Mouse (Mus musculus) kidney, adult 2 months (tissue): ENCODE results near the gene Kras.

Source experiments
- CTCF ChIP-seq: fragments of 200-500 bp; conservative IDR thresholded peaks from 2 replicates; pipeline ENCODE4 v1.5.1; 2011; ENCODE audit warnings: low read depth, mild to moderate bottlenecking, control low read depth, low read length, moderate library complexity, mixed read lengths; ENCODE audit not compliant: insufficient read depth, insufficient read length
- POLR2A ChIP-seq: fragments of 200-500 bp; IDR thresholded peaks from one replicate; pipeline ENCODE4 v1.6.1; 2011; ENCODE audit warnings: low read depth, low read length, control low read depth

DNA sequence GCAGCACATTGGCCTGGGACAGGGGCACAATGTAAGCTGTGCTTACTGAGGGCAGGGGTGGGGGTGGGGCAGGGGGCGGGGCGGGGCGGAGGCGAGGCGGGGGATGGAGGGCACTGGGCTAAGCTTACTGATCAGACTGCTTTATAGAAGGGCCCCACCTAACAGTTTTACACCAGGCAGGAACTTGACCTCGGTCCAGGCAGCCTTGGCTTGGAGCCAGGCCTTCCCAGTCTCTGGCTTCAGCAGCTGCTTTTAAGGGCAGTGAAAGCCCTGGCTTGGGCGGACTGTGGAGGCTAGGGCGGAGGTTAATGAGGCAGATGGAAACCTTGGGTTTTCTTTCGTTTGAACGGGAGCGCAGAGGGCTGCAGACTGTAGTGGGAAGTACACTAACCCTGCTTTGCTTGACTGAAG is 76.3 kb downstream of the Kras start:
- TF ChIP-seq POLR2A, result no peak
- no peak for TF ChIP-seq CTCF
